Mouse (Mus musculus): Measurements from ENCODE around the gene Sipa1l1.

DNA sequence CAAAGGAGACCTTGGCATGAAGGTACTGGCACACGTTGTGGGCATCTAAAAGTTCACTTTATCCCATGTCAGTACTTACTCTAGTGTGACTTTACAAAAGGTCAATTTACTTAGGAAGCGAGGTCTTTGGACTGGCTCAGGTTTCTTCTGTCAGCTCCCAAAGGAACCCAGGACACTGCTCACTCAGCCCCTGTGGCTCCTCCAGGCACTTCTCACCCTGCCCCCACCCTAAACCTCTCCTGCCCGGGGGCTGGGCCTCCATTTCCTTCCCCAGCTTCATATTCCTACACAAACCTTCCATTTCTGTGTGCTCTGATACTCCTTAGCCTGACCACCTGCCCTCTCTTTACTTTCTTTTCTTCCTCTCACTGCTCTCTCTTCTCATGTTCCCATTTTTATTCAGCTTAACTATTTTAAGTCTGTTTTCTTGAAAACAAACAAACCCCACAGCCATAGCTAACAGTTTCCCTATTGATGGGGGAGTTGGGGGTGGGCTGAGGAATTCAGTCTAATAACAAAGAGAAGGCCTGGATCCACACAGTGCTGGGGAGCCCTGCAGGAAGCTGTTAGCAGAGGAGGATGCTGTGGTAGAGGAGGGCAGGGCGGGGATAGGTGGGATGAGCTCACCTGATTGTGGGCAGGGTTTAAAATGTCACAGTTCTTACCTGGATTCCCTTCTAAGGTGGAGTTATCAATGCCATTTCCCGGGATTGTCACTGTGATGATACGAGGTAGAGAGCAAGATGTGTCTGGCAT, 57.4 kb downstream of the Sipa1l1 start:
- TF ChIP-seq CTCF (IDR thresholded peaks at IDR 0.05; ENCODE audit: extremely low read depth, insufficient read depth, low read length) (no peak), POLR2A (IDR thresholded peaks at IDR 0.05; ENCODE audit: extremely low read depth, insufficient read depth, low read length) (no peak)

All from cortical plate, adult 2 months (tissue).